Mouse (Mus musculus) liver, embryonic 11.5 days (tissue): ENCODE results near the gene Lrp5. TPM values are rescaled to one million over a fixed set of nuclear protein-coding genes. Genes with fewer than 3 reads are reported as not detected.

Experiments
- ATAC-seq: fragments of 200-750 bp; cut with Nextera tagmentation; replicated peaks from 2 replicates; pipeline ENCODE4 v1.8.0; 2017; ENCODE audit warnings: moderate number of reproducible peaks, mild to moderate bottlenecking, moderate TSS enrichment, moderate library complexity; ENCODE audit not compliant: low FRiP score
- DNase-seq: peaks from one replicate; pipeline ENCODE4 v3.0.0-alpha.2; 2017; ENCODE audit warnings: low spot score
- H3K27ac ChIP-seq: fragments of 300-500 bp; sonication (generic); 2 replicates; pipeline ENCODE4 v1.5.1; 2014; ENCODE audit warnings: mild to moderate bottlenecking, low read depth, low read length, control low read depth
- H3K27me3 ChIP-seq: fragments of 300-500 bp; sonication (generic); replicated peaks from 2 replicates; pipeline ENCODE4 v1.6.1; 2014; ENCODE audit warnings: low read length, mixed read lengths; ENCODE audit not compliant: control insufficient read depth, insufficient read depth
- H3K36me3 ChIP-seq: fragments of 300-500 bp; sonication (generic); 2 replicates; pipeline ENCODE4 v1.6.1; 2014; ENCODE audit warnings: mild to moderate bottlenecking, low read length, moderate library complexity, mixed read lengths; ENCODE audit not compliant: control insufficient read depth, insufficient read depth
- H3K4me1 ChIP-seq: fragments of 300-500 bp; sonication (generic); replicated peaks from 2 replicates; pipeline ENCODE4 v1.6.1; 2014; ENCODE audit warnings: low read length, mixed read lengths; ENCODE audit not compliant: control insufficient read depth, insufficient read depth
- H3K4me2 ChIP-seq: fragments of 300-500 bp; sonication (generic); 2 replicates; pipeline ENCODE4 v1.6.1; 2014; ENCODE audit warnings: mild to moderate bottlenecking, control low read depth, moderate library complexity
- H3K4me3 ChIP-seq: fragments of 300-500 bp; sonication (generic); 2 replicates; pipeline ENCODE4 v1.5.1; 2014; ENCODE audit warnings: low read depth, low read length, control low read depth
- H3K9ac ChIP-seq: fragments of 300-500 bp; sonication (generic); 2 replicates; pipeline ENCODE4 v1.6.1; 2014; ENCODE audit warnings: low read depth, low read length, control low read depth
- H3K9me3 ChIP-seq: fragments of 300-500 bp; sonication (generic); 2 replicates; pipeline ENCODE4 v1.6.1; 2016; ENCODE audit warnings: low read length, inconsistent platforms, mixed read lengths; ENCODE audit not compliant: control insufficient read depth
- WGBS: fragments of 180-500 bp; shearing (Covaris S2); extraction: QIAGEN DNeasy Blood & Tissue Kit; methylation state at CpG from one replicate; pipeline ENCODE4 v1.1.7; 2014; 5-methylcytosine and 5-hydroxymethylcytosine counted together
- polyA plus RNA-seq: library from polyadenylated mRNA; unstranded; fragments of >200 nt; fragmentation: Nextera tagmentation; extraction: Ambion mirVana; gene quantifications from 2 replicates; pipeline ENCODE4 v1.2.1, GENCODE M21; 2014

Gene Lrp5
- polyA plus RNA-seq, 1 experiment from 2014 or later = 6.3 TPM

- Histone ChIP-seq H3K4me3 (peak overlapping the region; percentile 52), H3K4me1 (no peaks in the 10 kb centered on the region), H3K9me3 (no peaks in the 10 kb centered on the region), H3K27me3 (no peaks in the 10 kb centered on the region), H3K36me3 (peaks cover 13% of the 10 kb centered on the region), H3K9ac (peak overlapping the region; percentile 52), H3K4me2 (peak overlapping the region; percentile 93), H3K27ac (no peak overlapping the region)
- WGBS = 39% methylated on average over 19 of the region's 19 CpGs
- DNase-seq (peak; percentile 63), ATAC-seq (peak; percentile 75)
These were observed 32.4 kb upstream of the Lrp5 start for GRCm38 (mm10) chr19:3718481-3719361.

- Histone ChIP-seq H3K4me2 (no peak overlapping the region), H3K9me3 (no peaks in the 10 kb centered on the region), H3K27me3 (no peaks in the 10 kb centered on the region), H3K27ac (no peak overlapping the region), H3K4me1 (peaks cover under 1% of the 10 kb centered on the region), H3K4me3 (no peak overlapping the region), H3K36me3 (peaks cover 18% of the 10 kb centered on the region), H3K9ac (no peak overlapping the region)
- ATAC-seq (no peak), DNase-seq (no peak)
- 88% methylated on average over 6 of the region's 6 CpGs for WGBS
These were observed 28.0 kb upstream of the Lrp5 start for GRCm38 (mm10) chr19:3714381-3714780.

GRCm38 (mm10) chr19:3710436-3710835 lies 24.1 kb upstream of the Lrp5 start:
- Histone ChIP-seq H3K36me3 (0 out of 2 replicates have a peak, but pooled peaks cover 5% of the 10 kb centered on the region), H3K4me1 (peaks cover 13% of the 10 kb centered on the region), H3K4me3 (no peak overlapping the region), H3K27me3 (no peaks in the 10 kb centered on the region), H3K9me3 (no peaks in the 10 kb centered on the region), H3K4me2 (no peak overlapping the region), H3K27ac (no peak overlapping the region), H3K9ac (no peak overlapping the region)
- ATAC-seq (no peak), DNase-seq (no peak)
- 89% methylated on average over 2 of the region's 2 CpGs for WGBS

- 0 out of 2 replicates have a peak, but pooled peaks cover 5% of the 10 kb centered on the region for H3K36me3 ChIP-seq
- no peak overlapping the region for H3K27ac ChIP-seq
- DNase-seq = no peak
- no peaks in the 10 kb centered on the region for H3K27me3 ChIP-seq
- ATAC-seq = no peak
- 30% methylated on average over 10 of the region's 10 CpGs for WGBS
- peak overlapping the region; percentile 85 for H3K4me3 ChIP-seq
- H3K9ac ChIP-seq = peak overlapping the region; percentile 82
- peaks cover 13% of the 10 kb centered on the region for H3K4me1 ChIP-seq
- no peaks in the 10 kb centered on the region for H3K9me3 ChIP-seq
- peak overlapping the region; percentile 67 for H3K4me2 ChIP-seq
These were observed 22.8 kb upstream of the Lrp5 start for GRCm38 (mm10) chr19:3709013-3709787.

DNA sequence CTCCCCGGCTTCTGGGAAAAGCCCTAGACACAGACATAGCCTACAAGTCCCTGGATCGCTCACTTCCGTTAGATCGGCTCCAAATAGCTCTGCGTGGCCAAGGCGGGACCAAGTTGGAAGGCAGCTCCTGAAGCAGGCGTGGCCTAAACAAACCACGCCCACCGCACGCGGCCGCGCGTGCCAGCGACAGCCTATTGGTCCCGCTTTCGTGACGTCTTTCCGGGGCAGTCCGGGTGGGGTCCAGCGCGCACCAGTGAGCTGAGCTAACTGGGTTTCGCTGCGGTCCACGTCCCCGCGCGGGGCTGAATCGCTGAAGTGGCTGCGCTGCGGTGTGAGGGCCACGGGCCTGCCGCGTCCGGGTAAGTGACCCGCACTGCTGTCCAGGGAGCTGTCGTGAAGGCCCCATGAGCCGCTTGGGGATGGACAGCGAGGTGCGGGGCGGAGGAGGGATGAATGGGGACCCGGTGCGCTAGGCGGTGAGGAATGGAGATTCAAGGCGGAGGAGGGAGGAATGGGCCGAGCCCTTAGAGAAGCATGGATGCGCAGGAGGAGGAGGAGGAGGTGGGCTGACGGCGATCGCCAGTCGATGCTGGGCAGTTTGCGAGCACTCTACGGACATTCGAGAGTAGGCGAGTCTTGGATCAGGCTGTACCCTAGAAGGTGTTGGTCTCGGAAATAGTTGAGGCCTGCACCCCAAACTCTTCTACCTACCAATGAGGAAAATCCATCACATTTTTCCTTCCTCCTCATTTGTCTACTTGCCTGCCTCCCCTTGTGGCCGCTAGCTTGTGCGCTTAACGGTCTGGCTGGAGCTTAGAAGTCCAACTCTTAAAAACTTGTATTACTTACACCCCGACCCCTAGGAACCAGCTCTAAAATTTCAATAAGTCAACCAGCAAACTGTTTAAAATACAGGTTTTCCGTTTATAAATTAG lies 22.0 kb upstream of the Lrp5 start, which contains the start of gene 1810055G02Rik:
Gene 1810055G02Rik, plus strand, starts transcription at position 216 of the 935 bp plus-strand sequence.
- peak within 1 kb of the TSS; percentile 76 for H3K27ac ChIP-seq
- H3K36me3 ChIP-seq = 0 out of 2 replicates have a peak, but pooled peaks cover 5% of the 10 kb centered on the region
- H3K9ac ChIP-seq = peak within 1 kb of the TSS; percentile 82
- H3K4me2 ChIP-seq = peak within 1 kb of the TSS; percentile 67
- ATAC-seq = peak; percentile 97
- peaks cover 13% of the 10 kb centered on the region for H3K4me1 ChIP-seq
- no peaks in the 10 kb centered on the region for H3K9me3 ChIP-seq
- peak; percentile 96 for DNase-seq
- H3K27me3 ChIP-seq = no peaks in the 10 kb centered on the region
- under 1% methylated on average over 61 of the region's 61 CpGs for WGBS
- peak within 1 kb of the TSS; percentile 85 for H3K4me3 ChIP-seq

GRCm38 (mm10) chr19:3707553-3707952 lies 21.2 kb upstream of the Lrp5 start:
- peak overlapping the region; percentile 82 for H3K9ac ChIP-seq
- no peaks in the 10 kb centered on the region for H3K9me3 ChIP-seq
- 0 out of 2 replicates have a peak, but pooled peaks cover 5% of the 10 kb centered on the region for H3K36me3 ChIP-seq
- peak overlapping the region; percentile 67 for H3K4me2 ChIP-seq
- H3K4me3 ChIP-seq = peak overlapping the region; percentile 85
- H3K27me3 ChIP-seq = no peaks in the 10 kb centered on the region
- peak overlapping the region; percentile 76 for H3K27ac ChIP-seq
- H3K4me1 ChIP-seq = peaks cover 13% of the 10 kb centered on the region
- ATAC-seq (no peak), DNase-seq (no peak)
- 42% methylated on average over 10 of the region's 10 CpGs for WGBS

DNA sequence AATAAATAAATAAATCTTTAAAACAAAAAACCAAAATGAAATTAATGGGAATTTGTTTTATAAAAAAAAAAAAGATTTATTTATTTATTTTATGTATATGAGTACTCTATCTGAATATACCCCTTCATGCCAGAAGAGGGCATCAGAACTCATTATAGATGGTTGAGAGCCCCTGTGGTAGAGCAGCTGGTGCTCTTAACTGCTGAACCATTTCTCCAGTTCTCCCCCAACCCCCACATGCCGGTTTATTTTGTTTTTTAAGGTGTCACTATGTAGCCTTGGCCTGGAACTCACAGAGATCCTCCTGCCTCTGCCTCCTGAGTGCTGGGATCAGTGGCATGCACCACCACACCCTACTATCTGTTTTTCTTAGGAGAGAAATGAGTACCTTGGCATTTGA lies 19.9 kb upstream of the Lrp5 start:
- Histone ChIP-seq H3K27ac (no peak overlapping the region), H3K36me3 (0 out of 2 replicates have a peak, but pooled peaks cover under 1% of the 10 kb centered on the region), H3K4me1 (peaks cover 13% of the 10 kb centered on the region), H3K9ac (no peak overlapping the region), H3K9me3 (no peaks in the 10 kb centered on the region), H3K4me2 (no peak overlapping the region), H3K27me3 (no peaks in the 10 kb centered on the region), H3K4me3 (no peak overlapping the region)
- no peak for ATAC-seq
- 41% methylated on average over 1 of the region's 1 CpGs for WGBS
- DNase-seq = no peak

DNA sequence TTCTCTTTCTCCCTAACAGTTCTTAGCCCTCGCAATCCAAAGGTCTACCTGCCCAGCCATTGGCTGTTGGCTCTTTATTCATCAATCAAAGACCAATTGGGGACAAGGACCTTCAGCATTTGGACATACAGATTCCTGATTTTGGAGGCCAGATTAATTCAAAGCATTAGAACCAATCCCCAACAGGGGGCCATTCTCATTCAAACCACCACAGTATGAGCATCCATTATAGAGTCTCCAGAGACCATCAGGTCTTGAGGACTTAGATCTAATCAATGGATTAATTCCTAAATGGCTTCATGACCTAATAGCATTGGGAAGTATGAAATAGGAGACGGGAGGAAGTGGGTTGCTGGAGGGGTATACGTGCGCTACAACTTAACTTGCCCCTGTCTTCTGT lies 16.1 kb upstream of the Lrp5 start:
- ATAC-seq (no peak), DNase-seq (no peak)
- Histone ChIP-seq H3K27me3 (no peaks in the 10 kb centered on the region), H3K36me3 (no peaks in the 10 kb centered on the region), H3K27ac (no peak overlapping the region), H3K4me3 (no peak overlapping the region), H3K4me1 (peaks cover under 1% of the 10 kb centered on the region; the same call in 1 of the 2 replicates), H3K9ac (no peak overlapping the region), H3K4me2 (no peak overlapping the region), H3K9me3 (no peaks in the 10 kb centered on the region)
- 78% methylated on average over 4 of the region's 4 CpGs for WGBS
